Mouse (Mus musculus): ENCODE measurements around the gene Adgrf5.
"Not testable (repeated sequence)": the region's sequence is repeated elsewhere in the genome, so short reads cannot be mapped to it uniquely, and the experiment has no call there.

Gene Adgrf5

DNA sequence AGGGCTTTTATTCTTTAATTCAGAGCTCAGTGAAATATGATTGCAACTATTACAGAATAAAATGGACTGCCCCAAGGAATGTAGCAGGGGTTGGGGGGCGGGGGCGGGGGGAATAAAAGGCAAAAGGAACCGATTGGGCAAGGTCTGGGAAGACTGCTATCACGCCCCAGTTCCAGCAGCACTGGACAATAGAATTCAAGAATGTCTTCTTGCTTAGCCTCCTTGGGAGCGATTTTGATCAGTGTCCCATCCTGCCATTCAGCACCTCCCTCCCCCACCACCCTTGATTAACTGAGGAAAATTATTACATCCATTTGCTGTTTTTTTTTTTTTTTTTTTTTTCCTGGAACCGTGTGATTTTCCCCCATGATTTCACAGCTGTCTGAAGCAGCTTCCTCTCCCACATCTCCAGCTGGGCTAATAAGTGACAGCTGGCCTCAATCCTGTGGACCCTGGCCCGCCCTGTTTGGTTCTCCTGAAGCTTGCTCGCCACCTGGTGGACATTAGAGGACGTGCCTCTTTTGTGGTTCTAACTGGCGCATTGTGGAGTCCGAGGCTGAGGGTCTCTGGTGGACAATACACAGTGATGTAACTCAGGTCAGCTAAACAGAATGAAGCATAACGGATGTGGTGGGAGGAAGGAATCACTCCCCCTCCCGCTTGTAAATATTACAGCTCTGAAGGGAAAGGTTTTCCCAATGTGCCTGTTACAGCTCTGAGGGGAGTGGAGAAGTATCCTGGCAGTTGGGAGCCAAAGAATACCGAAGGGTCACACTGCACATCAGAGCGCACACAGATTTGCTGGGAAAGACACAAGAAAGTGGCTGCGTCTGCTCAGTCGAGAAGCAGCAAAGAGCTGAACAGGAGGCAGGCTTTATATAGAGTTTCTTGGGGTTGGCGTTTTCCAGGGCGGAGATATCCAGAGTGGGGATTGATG lies 100.3 kb downstream of the Adgrf5 start:
- DNase-seq (ENCODE audit: low spot score in 2 of 2) = peak; percentile 30 to 76

DNA sequence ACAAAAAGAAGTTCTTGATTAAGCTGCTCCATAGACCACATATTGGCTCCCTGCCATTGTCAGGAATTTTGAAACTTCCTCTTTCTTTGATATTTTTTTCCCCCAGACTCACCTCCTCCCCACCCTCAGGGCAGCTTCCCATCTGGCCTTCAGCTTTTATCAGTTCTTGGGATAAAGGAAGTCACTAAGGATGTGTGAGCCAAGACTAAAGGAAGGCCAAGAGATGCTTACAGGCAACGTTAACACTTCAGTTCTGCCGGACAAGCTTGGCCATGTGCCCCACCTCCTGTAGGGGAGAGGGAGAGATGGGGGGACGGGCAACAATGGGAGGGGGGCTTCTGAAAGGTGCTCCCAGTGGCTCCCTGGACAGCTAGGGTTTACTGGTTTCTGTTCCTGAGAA lies 109.8 kb downstream of the Adgrf5 start:
- DNase-seq (ENCODE audit: low spot score in 2 of 2) = no peak

DNA sequence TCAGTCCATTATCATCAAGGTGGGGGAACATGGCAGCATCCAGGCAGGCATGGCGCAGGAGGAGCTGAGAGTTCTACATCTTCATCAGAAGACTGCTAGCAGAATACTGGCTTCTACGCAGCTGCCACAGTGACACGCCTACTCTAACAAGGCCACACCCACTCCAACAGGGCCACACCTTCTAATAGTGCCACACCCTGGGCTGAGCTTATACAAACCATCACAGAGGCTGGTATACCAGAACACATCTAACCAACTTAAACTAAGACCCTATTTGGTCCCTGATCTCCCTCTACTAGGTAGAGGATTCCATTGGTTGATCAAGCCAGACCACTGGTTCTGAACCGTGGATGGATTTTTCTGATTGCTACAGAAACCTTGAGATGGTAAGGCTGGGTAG lies 112.3 kb downstream of the Adgrf5 start:
- peak in 1 of 2 experiments; percentile 21 for DNase-seq (ENCODE audit: low spot score in 2 of 2)

DNA sequence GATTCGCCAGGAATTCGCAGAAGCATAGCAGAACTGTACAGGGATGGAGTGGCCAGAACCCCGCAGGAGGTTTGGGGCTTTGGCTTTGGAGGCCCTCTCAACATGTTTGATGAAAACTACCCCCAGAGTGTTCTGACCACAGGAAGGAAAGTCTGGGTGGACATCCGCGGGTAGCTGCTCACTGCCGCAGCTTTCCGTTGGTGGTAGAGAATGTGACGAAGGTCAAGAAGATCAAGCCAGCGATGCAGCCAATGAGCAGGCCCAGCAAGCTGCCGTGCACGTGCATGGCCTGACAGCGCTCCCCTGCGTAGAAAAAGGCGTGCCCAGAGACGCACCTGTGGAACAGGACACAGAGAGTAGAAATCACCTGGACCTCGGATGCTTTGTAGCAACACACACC lies 114.5 kb downstream of the Adgrf5 start:
- DNase-seq (ENCODE audit: low spot score in 2 of 2) = no peak

DNA sequence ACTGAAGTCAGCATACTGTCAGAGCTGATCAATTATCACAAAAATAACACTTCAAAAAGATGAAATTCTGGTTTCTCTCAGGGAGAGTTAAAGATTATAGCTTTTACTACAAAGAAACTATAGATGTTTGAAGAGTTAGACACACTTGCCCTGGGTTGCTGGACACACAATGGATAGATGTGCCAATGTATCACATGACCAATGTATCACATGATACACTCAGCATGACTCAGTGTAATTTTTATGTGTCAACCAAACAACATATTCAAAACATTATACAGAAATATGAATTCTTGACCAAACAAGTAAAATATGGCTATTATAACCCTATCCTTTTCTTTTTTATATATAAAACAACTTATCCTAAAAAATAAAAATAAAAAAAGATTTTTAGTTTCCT lies 117.4 kb downstream of the Adgrf5 start:
- no peak for DNase-seq (ENCODE audit: low spot score in 2 of 2)

DNA sequence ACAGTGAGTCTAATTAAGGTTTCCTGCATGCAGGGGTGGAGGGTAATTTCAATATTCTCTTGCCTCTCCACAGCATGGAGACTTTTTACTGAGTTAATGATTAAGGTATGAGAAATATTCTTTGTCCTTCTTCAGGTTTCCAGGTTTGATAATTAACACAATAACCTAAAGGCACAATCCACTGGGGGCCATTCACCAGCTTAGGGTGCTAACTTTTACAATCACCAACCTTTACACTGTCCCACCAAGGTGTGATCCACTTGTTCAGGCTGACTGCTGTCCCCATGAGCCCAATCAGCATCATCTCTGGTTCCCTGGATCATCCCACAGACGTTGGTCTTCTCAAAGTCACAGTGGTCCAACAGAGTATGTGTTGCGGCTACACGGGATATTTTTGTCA lies 125.7 kb downstream of the Adgrf5 start:
- no peak for DNase-seq (ENCODE audit: low spot score in 2 of 2)

DNA sequence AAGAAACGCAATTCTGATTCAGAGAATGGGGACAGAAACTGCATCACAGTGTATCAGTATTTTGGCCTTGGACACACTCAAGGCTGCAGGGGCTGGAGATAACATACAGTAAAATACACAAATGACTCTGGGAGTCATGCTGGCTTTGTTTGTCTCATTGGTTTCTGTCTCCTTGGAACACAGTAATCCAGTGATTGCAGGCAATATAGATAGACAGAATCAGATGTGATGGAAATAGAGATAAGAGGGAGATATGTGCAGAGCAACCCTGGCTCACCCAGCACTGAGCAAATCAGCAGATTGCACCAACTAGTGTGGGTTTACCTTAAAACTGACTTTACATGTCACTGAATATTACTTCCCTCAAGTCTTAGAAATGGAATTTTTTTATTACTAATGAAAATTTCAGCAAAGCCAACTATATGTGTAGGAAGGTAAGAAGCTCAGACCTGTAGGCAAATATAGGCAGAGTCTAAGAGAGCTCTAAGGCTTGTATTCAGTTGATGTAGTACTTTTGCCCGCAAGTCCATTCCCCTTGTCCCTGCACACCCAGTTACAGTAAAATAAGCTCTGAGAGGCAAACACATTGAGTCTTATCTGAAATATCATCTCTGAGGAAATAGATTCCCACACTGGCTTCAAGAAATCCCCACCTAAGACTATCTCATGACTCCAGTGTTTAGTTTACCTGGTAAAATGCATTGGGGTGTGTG lies 128.3 kb downstream of the Adgrf5 start:
- no peak for DNase-seq (ENCODE audit: low spot score in 2 of 2)

DNA sequence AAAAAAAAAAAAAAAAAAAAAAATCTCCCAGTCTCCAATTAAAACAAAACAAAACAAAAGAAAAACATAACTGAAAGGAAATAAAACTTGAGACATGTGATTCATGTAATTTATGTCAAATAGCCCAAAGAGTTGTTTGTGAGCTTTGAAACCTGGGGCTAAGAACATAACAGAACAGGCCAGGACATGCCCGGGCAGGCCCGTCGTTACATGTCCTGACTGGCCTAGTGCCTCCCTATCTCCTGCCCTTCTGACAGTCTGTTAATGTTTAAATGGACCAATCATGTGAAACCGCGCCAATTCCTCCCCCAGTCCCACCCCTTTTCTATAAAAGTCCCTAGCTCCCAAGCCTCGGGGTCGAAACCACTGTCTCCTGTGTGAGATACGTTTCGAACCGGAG lies 130.1 kb downstream of the Adgrf5 start:
- DNase-seq (ENCODE audit: low spot score in 2 of 2) = not testable (repeated sequence)

DNA sequence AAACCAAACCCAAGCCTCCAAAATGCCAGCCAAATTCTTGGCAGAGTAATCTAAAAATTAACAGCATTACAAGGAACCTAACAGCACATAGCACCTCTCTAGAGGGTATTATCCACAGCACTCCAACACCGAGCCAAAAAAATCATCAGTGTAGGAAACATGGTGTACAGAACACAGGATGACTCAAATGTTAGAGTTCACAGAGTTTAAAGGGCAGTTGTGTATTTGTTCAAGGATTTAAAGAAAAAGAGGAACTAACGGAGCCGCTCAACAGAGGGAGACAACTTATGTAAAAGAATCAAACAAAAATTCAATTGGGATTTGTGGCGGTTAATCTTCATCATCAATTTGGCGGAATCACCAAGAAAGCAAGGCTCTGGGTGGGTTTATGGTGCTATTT lies 135.3 kb downstream of the Adgrf5 start:
- DNase-seq (ENCODE audit: low spot score in 2 of 2) = no peak

DNA sequence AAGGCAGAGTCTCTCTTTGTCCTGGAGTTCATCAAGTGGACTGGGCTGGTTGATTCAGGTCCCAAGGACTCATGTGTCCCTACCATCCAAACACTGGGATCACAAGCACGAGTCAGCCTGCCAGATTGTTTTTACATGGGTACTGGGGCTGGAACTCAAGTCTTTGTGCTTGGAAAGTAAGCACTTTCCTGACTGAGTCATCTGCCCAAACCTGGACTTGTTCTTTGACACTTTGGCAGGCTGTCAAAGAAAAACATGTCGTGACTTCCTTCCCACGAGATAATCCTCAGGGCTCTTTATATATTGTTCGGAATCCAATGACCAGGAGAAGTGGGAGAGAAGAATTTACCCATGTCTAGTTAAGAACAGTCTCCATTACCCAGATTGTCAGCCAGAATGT lies 137.3 kb downstream of the Adgrf5 start:
- DNase-seq (ENCODE audit: low spot score in 2 of 2) = no peak

DNA sequence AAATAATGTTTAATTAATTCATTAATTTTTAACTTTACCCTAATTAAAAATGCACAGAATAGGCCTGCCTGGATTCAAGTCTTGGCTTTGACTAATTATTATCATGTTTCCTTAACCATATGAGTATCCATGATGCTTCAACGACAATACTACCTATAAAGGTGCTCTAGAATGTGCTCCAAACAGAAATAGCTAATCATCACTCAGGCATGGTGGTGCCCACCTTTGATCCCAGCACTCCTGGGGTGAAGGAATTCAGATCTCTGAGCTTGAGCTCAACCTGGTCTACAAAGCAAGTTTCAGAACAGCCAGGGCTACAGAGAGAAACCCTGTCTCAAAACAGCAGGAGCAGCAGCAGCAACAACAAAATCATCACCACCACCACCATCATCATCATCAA lies 140.3 kb downstream of the Adgrf5 start:
- DNase-seq (ENCODE audit: low spot score in 2 of 2) = no peak

DNA sequence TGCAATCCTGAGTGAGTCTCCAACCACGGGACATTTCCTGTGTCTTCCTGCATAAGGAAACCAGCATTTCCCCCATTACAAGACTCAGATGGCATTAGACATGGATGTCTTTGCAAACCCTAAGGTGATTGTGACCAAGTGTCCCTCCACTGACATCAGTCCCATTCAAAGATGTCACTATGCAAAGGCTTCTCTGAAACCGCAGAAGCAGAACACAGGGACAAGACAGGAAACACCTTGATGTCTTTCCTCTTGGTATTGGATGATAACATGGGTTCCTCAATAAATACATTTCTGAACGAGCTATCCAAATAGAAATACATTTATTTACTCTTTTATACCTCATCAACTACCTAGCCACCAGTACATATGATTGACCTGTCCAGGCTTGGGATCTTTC lies 141.0 kb downstream of the Adgrf5 start:
- no peak for DNase-seq (ENCODE audit: low spot score in 2 of 2)

DNA sequence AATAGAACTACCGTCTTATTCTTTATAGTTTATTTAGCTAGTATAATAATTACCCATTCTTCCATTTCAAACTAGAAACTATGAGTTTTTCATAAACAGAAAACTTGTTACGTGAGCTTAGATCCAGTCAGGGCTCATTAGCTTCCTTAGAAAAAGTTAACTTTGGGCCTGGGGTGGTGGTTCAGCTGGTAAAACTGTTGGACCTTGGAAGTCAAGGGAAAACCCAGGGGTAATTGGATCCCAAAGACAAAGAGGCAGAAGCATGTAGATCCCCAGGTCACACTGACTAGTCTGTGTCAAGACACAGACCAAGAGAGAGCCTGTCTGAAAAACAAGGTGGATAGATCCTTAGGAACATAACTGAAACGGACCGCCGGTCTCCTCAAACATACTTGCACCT lies 141.4 kb downstream of the Adgrf5 start:
- DNase-seq (ENCODE audit: low spot score in 2 of 2) = no peak

DNA sequence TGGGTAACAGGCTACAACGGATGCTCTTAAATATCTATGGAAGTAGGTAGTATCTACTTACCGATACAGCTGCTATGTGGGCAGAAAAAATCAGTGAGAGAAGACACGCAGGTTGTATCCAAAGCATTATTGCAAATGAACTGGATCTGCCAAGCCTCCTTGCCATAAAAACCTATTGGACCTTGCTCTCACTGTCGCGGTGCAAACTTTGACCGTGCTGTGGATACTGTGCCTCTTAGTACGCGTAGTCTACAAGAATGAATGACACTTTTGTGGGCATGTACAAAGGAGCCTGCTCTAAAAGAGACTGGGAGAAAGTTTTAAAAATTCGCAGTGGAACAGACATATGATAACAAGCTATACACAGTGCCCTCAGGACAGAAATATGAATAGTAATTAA lies 142.3 kb downstream of the Adgrf5 start, which contains the start of gene Mep1a:
TSS of gene Mep1a (minus strand) at position 221 of the 400 bp plus-strand sequence.
- no peak for DNase-seq (ENCODE audit: low spot score in 2 of 2)

DNA sequence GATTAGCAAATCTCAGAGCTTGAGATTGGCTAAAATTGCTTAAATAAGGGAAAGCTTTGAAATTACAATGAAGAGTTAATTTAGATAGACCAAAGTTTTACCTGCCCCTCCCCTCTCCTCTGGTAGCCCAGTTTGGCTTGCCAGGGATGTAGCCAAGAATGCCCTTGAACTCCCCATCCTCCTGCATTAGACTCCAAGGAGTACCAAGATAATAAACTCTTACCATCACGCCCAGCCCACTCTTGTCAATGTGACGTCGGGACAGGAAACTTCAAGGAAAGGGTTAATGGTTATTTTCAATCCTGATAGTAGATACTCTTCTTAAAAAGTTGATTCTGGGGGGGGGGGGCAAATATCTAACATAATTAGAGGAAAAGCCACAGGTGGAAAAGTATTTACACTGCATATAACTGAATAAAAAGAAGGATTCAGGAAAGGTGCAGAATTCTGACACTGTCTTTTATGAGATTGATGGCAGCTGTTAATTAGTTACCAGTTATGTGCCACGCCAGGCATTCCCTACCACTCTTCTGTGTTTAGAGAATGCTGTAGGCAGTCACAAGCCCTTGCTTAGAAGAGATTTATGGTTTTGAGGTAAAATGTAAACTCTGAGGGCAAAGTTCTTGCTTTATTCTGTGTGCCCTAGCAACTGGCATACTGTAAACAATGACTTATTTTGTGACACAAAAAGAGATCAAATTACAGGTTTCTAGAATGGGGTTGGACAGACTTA lies 143.8 kb downstream of the Adgrf5 start:
- DNase-seq (ENCODE audit: low spot score in 2 of 2) = no peak

DNA sequence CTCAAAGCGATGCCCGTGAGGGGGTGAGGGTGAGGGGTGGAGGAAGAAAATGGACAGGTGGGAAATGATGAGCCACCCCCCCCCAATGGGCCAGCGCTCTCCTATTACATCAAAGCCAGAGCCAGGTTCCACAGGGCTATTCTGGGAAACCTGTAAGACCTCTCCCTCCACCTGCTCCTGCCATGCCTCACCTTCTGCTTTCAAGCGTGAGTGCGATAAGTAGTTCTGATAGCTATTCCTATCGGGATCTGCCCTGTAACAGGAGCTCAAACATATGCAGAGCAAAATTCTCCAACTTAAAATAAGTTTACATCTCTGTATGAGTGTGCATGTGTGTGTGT lies 144.3 kb downstream of the Adgrf5 start:
- DNase-seq (ENCODE audit: low spot score in 2 of 2) = no peak
